Mouse (Mus musculus) B cell, adult (primary cell): ENCODE results near the gene Gm10226. TPM values are rescaled to one million over a fixed set of nuclear protein-coding genes. Genes with fewer than 3 reads are reported as not detected.

ENCODE experiments used
- total RNA-seq: library from RNA; stranded (reverse); gene quantifications from 4 replicates; pipeline ENCODE4 v1.2.4, GENCODE M21; 2023; ENCODE audit not compliant: inconsistent age

Gm10226 gene
- 6.2 to 16.8 TPM (median 11.7 TPM) in 4 replicates for total RNA-seq

DNA sequence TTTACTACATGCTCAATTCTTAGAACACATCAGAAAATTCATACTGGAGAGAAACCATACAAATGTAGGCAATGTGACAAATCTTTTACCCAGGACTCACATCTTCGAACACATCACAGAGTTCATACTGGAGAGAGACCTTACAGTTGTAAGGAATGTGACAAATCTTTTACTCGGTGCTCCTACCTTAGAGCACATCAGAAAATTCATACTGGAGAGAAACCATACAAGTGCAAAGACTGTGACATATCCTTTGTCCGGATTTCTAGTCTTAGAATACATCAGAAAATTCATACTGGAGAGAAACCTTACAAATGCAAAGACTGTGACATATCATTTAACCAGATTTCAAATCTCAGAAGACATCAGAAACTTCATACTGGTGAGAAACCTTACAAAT lies at the start of gene Gm10226:
TSS of gene Gm10226 (plus strand) at position 301 of the 400 bp plus-strand sequence.

DNA sequence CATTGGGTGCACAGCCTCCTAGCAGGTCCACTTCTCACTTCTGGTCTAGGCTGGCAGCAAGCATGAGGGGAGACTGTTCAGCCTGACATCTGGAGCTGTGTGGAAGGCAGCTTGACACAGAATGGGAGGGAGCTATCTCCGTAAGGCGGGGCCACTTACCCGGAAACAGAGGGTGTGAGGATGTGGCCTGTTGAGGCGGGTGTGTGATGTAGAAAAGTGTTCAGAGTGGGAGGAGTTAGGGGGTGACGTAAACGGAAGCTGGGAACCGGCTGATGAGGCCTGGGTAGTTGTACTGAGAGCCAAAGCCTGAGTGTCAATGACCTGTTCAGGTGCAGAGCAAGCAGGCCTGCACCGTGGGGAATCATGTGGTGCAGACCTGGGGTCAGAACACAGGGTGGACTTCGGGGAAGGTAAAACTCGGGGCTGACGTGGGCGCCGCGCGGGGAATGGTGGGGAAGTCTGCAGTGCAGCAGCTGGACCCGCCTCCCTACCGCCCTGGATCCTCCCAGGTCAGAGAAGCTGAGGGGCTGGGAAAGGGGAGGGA lies 41.2 kb upstream of the Gm10226 start, which contains the start of gene Zfp983:
TSS of gene Zfp983 (plus strand) at position 261 of the 544 bp plus-strand sequence.

DNA sequence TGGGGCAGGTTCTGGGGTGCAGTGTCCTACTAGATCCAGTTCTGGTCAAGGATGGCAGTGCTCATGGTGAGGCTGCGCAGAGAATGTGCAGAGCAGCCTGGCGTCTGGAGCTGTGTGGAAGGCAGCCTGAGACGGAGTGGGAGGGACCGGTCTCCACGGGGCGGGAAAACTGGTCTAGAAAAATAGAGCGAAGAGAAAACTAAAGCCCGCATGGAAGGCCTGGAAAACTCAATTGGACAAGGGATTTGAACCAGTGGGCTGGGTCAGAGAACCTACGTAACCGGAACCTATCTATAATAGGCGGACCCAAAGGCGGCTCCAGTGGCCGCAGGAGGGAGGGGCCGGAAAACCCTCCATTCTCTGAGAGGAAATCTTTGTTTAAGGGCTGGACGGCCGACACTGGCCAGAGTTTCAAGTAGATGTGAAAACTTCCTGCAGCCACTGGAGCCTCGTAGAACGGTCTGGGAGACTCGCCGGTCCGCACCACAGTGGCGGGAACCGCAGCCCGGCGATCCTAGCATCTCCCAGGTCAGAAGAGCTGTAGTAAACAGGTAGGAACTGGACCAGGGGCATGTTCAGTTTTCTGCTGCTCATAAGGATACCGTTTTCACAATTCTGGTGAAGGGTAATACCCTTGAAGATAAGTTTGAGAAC lies 15.8 kb downstream of the Gm10226 start, which contains the start of gene Zfp760:
TSS of gene Zfp760 (plus strand) at position 399 of the 654 bp plus-strand sequence.

DNA sequence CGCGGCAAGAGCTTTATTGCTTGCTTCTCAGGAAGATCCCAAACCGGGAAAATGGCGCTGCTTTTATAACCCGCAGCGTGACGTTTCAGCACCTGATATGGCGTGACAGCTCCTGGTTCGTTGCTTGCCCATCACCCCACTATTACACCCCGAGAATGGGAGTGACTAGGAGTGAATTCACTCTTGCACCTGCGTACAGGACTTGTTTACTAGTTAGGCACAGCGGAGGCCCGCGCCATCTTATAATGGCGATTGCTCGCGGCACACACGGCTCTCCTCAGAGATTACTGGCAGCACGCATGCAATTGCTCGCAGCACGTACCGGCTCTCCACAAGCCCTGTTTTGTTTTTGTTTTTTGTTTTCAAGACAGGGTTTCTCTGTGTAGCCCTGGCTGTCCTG lies 38.8 kb downstream of the Gm10226 start, which contains the start of gene Zfp229:
TSS of gene Zfp229 (plus strand) at position 301 of the 400 bp plus-strand sequence.

Other genes with a start within 250 kb of the Gm10226 start
- 13.1 to 15.9 TPM (median 14.6 TPM) in 4 replicates for gene Zfp51, start 241.5 kb upstream of the Gm10226 start, total RNA-seq
- 10.0 to 17.1 TPM (median 15.7 TPM) in 4 replicates for gene Zfp53, start 202.9 kb upstream of the Gm10226 start, total RNA-seq
- 14.1 to 15.9 TPM (median 15.5 TPM) in 4 replicates for gene Zfp52, start 156.3 kb upstream of the Gm10226 start, total RNA-seq
- gene Zfp948, start 124.9 kb upstream of the Gm10226 start, total RNA-seq, result 1.1 to 2.2 TPM (median 1.8 TPM) in 4 replicates
- 10.2 to 11.4 TPM (median 10.7 TPM) in 4 replicates for gene Zfp983, start 41.2 kb upstream of the Gm10226 start, total RNA-seq
- gene Zfp760, start 15.9 kb downstream of the Gm10226 start, total RNA-seq, result 2.0 to 2.2 TPM (median 2.1 TPM) in 4 replicates
- 3.2 to 6.0 TPM (median 5.1 TPM) in 4 replicates for gene Zfp229, start 38.9 kb downstream of the Gm10226 start, total RNA-seq
- 0.16 to 0.54 TPM (median 0.38 TPM) in 4 replicates for gene Zfp820, start 153.9 kb downstream of the Gm10226 start, total RNA-seq
- 1.3 to 5.6 TPM (median 2.1 TPM) in 4 replicates for gene Zfp995, start 218.1 kb downstream of the Gm10226 start, total RNA-seq